Comparison of ENCODE assay signal across 13 mouse cellular contexts in the genomic region with DNA sequence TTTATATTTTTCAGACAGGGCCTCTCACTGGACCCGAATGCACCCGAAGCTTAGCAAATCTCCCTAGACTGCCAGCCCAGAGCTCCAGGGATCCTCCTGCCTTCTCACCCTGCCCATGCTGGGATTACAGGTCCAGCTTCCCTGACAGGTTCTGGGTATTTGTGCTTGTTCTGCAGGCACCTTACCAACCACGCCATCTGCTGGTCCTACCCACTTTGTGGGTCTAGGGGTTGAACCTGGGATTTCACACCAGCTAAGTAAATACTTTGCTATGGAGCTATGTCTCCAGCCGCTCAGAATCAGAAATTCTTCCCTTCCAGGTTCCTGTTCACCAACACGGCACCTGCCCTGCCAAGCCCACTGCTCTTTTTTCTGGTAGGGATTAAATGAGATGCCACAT. TPM values are rescaled to one million over a fixed set of nuclear protein-coding genes. Genes with fewer than 3 reads are reported as not detected.
A peak's percentile ranks its signal among the peaks of the same experiment; 100 is the strongest.
DNase-seq lines count a peak whose midpoint lies in the region; ATAC-seq and TF ChIP-seq lines count a peak whose summit lies in the region.
"Had no signal": no experiment of that assay in that cellular context is flagged by ENCODE, and none has a peak within 500 bp of the region (broad histone marks: within the 10 kb centered on the region; RNA-seq: fewer than 3 reads in every experiment).

No protein-coding gene starts in this region.

- no peak for TF ChIP-seq POLR2A in thymus, adult 2 months (IDR thresholded peaks at IDR 0.05; ENCODE audit: control insufficient read depth, extremely low read depth, insufficient read depth, low read length, poor library complexity)

- 81% methylated on average over 5 of the region's 5 CpGs for WGBS in thymus, adult 2 months
- WGBS in stomach, postnatal 0 days, result 52% methylated on average over 5 of the region's 5 CpGs

- TF ChIP-seq CTCF in layer of hippocampus, adult 2 months (conservative IDR thresholded peaks at IDR 0.05), result peak; percentile 55
- TF ChIP-seq CTCF in thymus, adult 2 months (IDR thresholded peaks at IDR 0.05; ENCODE audit: borderline replicate concordance, control insufficient read depth, extremely low read depth, insufficient read depth, low read length, poor library complexity), result no peak
- TF ChIP-seq CTCF in stomach, postnatal 0 days (IDR thresholded peaks at IDR 0.05; ENCODE audit: low read depth), result peak; percentile 64

- H3K27ac ChIP-seq in layer of hippocampus, adult 2 months, result no peak overlapping the region
- no peak overlapping the region for H3K27ac ChIP-seq in thymus, adult 2 months (ENCODE audit: control insufficient read depth, insufficient read depth, low read length)
- H3K27ac ChIP-seq in stomach, postnatal 0 days (replicated peaks), result no peak overlapping the region
- H3K27ac ChIP-seq: heart, embryonic 10.5 days; liver, embryonic 13.5 days; midbrain, embryonic 10.5 days had no signal

- no peak overlapping the region for H3K4me2 ChIP-seq in stomach, postnatal 0 days (replicated peaks; ENCODE audit: low read depth)
- H3K4me2 ChIP-seq: liver, embryonic 13.5 days had no signal

- no peak overlapping the region for H3K4me3 ChIP-seq in layer of hippocampus, adult 2 months
- H3K4me3 ChIP-seq in thymus, adult 2 months (ENCODE audit: control insufficient read depth, insufficient read depth, low read length), result no peak overlapping the region
- no peak overlapping the region for H3K4me3 ChIP-seq in stomach, postnatal 0 days (ENCODE audit: low read depth, low read length)
- H3K4me3 ChIP-seq: heart, embryonic 10.5 days; liver, embryonic 13.5 days; midbrain, embryonic 10.5 days had no signal

- no peaks in the 10 kb centered on the region for H3K9me3 ChIP-seq in stomach, postnatal 0 days (ENCODE audit: control insufficient read depth, low read length)
- H3K9me3 ChIP-seq: heart, embryonic 10.5 days; liver, embryonic 13.5 days; midbrain, embryonic 10.5 days had no signal

- H3K4me1 ChIP-seq in thymus, adult 2 months (replicated peaks; ENCODE audit: control insufficient read depth, insufficient read depth, low read length), result peaks cover 37% of the 10 kb centered on the region
- no peaks in the 10 kb centered on the region for H3K4me1 ChIP-seq in stomach, postnatal 0 days (replicated peaks; ENCODE audit: control insufficient read depth, insufficient read depth)
- H3K4me1 ChIP-seq: liver, embryonic 13.5 days had no signal

- no peak for ATAC-seq in stomach, postnatal 0 days (ENCODE audit: low FRiP score, low TSS enrichment)

- no peak for TF ChIP-seq EP300 in stomach, postnatal 0 days (optimal IDR thresholded peaks at IDR 0.05)

- no peak overlapping the region for H3K9ac ChIP-seq in stomach, postnatal 0 days (ENCODE audit: low read length)
- H3K9ac ChIP-seq: liver, embryonic 13.5 days had no signal

- no peaks in the 10 kb centered on the region for H3K27me3 ChIP-seq in thymus, adult 2 months (ENCODE audit: control insufficient read depth, insufficient read depth, low read length)
- H3K27me3 ChIP-seq in stomach, postnatal 0 days (ENCODE audit: control insufficient read depth, insufficient read depth, low read length), result no peaks in the 10 kb centered on the region
- H3K27me3 ChIP-seq: liver, embryonic 13.5 days had no signal

- no peak for DNase-seq in layer of hippocampus, adult 2 months (ENCODE audit: low spot score in 2 of 2)
- DNase-seq in layer of hippocampus, postnatal 14 days (ENCODE audit: low spot score in 2 of 2), result no peak
- DNase-seq in thymus, postnatal 4 days, result peak; percentile 57
- DNase-seq in thymus, adult 2 months, result no peak
- peak; percentile 32 for DNase-seq in adipocyte (ENCODE audit: low spot score)
- peak; percentile 47 for DNase-seq in stomach, postnatal 0 days (ENCODE audit: low spot score)
- DNase-seq in gastrocnemius, adult 18-20 months (ENCODE audit: low spot score), result no peak
- DNase-seq: adrenal gland, adult 8-10 months; liver, embryonic 13.5 days had no signal

- no peaks in the 10 kb centered on the region for H3K36me3 ChIP-seq in thymus, adult 2 months (ENCODE audit: control insufficient read depth, insufficient read depth, low read length)
- no peaks in the 10 kb centered on the region for H3K36me3 ChIP-seq in stomach, postnatal 0 days (ENCODE audit: control insufficient read depth, insufficient read depth, low read length)
- H3K36me3 ChIP-seq: heart, embryonic 10.5 days; liver, embryonic 13.5 days; midbrain, embryonic 10.5 days had no signal

RNA-seq across cellular contexts. Expression of gene Gal, which starts 23.6 kb away (rescaled TPM):
- total RNA-seq in layer of hippocampus, adult 2 months (2021), result under 1 TPM in 1 of 2 experiments, not detected in 1; 0.79 TPM
- total RNA-seq in layer of hippocampus, postnatal 14 days (2021), result 1 to 10 TPM; 3.8 to 5.1 TPM
- 3.4 and 3.5 TPM in 2 replicates for polyA plus RNA-seq in thymus, adult 2 months (2012; rRNA removed)
- polyA plus RNA-seq in stomach, postnatal 0 days (2015; fragmentation: Nextera tagmentation; extraction: Ambion mirVana), result 10.2 and 11.8 TPM in 2 replicates
- total RNA-seq in gastrocnemius, adult 18-20 months (2021), result under 1 TPM; 0.30 to 0.36 TPM
- total RNA-seq: common myeloid progenitor, adult 5-6 weeks; left cerebral cortex, adult 18-20 months had no signal
- polyA plus RNA-seq: liver, embryonic 13.5 days had no signal

RNA-seq across cellular contexts. Expression of gene Tesmin, which starts 49.3 kb away (rescaled TPM):
- under 1 TPM; 0.20 to 0.33 TPM for total RNA-seq in layer of hippocampus, adult 2 months (2021)
- under 1 TPM; 0.25 to 0.52 TPM for total RNA-seq in layer of hippocampus, postnatal 14 days (2021)
- polyA plus RNA-seq in thymus, adult 2 months (2012; rRNA removed), result 0.62 and 0.85 TPM in 2 replicates
- 0.34 and 0.48 TPM in 2 replicates for polyA plus RNA-seq in stomach, postnatal 0 days (2015; fragmentation: Nextera tagmentation; extraction: Ambion mirVana)
- under 1 TPM; 0.43 to 0.47 TPM for total RNA-seq in gastrocnemius, adult 18-20 months (2021)

Comparison
In these comparisons a context has a peak if more than half of its experiments do, and no peak if none do; other contexts are left out.
1. DNase-seq: peak in thymus, postnatal 4 days (single experiment), adipocyte (single experiment) and stomach, postnatal 0 days (single experiment); none in layer of hippocampus, adult 2 months (0 of 2), layer of hippocampus, postnatal 14 days (0 of 2), thymus, adult 2 months (single experiment) and gastrocnemius, adult 18-20 months (single experiment).